Mouse (Mus musculus) megakaryocyte, embryonic 14.5 days (primary cell): ENCODE results near the gene Art2b.

Experiments
- FLI1 ChIP-seq: IDR thresholded peaks from 2 replicates; pipeline ENCODE4 v1.6.1; 2012; ENCODE audit warnings: low read length, inconsistent platforms, mixed read lengths
- GATA1 ChIP-seq: IDR thresholded peaks from 3 replicates; pipeline ENCODE4 v1.6.1; 2012; ENCODE audit warnings: mixed read lengths, low read length, inconsistent platforms, borderline replicate concordance

DNA sequence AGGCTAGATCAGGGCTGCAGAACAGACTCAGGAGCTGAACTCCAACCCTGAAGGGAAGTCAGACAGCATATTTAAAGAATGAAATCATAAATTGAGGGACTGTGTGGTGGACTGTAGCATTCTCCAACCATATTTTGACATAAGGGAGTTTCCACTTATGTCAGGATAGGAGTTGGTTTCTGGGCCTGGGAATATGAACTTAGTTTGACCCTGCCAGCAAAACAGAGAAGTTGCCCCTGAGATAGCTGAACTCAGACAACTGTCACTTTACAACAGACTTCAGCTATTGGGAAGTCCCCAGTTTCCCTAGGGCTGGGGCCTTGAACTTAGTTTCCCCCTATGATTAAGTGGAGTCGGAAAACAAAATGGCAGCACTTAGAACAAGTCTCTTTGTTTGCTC, 33.9 kb downstream of the Art2b start:
- no peak for TF ChIP-seq GATA1
- no peak for TF ChIP-seq FLI1
